Mouse (Mus musculus) lung, adult 18-20 months (tissue): ENCODE data around the gene Wdr90.
"Not testable (repeated sequence)": the region's sequence is repeated elsewhere in the genome, so short reads cannot be mapped to it uniquely, and the experiment has no call there.

Experiments
- DNase-seq, 2 experiments: peaks; one replicate each; pipeline ENCODE4 v3.0.0; 2022; ENCODE audit warnings: mixed read lengths in 2 of 2

Wdr90 gene

DNA sequence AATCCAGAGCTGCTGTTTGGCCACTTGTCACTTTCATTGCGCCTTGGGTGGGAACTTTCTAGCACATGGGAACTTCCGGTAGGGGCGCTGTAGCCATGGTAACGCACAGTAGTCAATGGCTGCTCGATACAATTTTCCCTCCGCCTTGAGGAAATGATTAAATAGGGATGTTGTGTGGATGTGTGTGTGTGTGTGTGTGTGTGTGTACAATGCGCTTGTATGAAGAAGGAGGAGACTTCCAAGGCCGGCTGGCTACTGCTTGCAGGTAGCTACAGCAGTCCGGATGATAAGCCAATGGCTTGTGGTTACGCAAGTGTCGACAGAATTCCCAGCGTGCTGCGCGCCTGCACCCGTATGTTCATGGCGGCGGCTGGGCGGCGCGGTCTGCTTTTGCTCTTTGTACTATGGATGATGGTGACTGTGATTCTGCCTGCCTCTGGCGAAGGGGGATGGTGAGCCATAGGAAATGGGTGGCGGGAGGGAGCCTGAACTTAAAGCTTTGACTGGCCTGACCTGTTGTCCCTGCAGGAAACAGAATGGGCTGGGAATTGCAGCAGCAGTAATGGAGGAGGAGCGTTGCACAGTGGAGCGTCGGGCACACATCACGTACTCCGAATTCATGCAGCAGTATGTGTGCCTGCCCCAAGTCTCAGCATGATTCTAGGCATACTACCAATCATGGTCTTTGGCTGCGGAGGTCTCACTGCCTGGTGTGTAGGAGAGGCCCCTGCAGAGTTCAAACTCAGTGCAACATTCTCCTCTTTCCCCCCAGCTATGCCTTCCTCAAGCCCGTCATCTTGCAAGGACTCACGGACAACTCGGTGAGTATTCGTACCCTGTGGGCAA is 32.4 kb downstream of the Wdr90 start, which contains the start of gene Jmjd8:
TSS of gene Jmjd8 (plus strand) at position 156 of the 846 bp plus-strand sequence.
- DNase-seq, result peak; percentile 73 to 75

DNA sequence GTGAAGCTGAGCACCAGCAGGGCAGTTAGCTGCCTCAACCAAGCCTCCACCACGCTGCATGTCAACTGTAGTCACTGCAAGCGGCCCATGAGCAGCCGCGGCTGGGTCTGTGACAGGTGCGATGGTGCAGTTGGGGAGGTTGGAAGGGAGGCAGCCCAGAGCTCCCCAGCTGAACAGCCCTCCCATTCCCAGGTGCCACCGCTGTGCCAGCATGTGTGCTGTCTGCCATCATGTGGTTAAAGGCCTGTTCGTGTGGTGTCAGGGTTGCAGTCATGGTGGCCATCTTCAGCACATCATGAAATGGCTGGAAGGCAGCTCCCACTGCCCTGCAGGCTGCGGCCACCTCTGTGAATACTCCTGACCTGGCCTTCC is 33.1 kb downstream of the Wdr90 start:
- DNase-seq, result no peak

DNA sequence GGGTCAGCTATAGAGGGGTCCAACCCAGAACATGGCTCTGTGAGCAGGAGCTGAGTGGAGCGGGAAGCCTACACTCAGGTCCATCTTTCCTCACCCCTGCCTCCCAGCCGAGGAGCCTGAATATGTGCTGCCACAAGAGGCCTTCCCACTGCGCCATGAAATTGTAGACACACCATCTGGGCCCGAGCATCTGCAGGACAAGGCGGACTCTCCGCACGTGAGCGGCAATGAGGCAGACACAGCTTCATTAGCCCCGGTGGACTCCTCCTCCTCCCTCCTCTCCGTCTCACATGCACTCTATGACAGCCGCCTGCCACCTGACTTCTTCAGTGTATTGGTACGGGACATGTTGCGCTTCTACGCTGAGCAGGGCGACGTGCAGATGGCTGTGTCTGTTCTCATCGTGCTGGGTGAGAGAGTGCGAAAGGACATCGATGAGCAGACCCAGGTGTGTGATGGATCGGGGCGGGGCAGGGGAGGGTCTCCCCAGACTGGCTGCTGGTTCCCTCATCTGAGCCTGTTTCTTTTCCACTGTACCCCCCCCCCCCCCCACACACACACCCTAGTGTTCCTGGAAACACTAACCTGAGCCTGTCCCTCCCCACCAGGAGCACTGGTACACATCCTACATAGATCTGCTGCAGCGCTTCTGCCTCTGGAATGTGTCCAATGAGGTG is 33.6 kb downstream of the Wdr90 start:
- DNase-seq, result no peak

DNA sequence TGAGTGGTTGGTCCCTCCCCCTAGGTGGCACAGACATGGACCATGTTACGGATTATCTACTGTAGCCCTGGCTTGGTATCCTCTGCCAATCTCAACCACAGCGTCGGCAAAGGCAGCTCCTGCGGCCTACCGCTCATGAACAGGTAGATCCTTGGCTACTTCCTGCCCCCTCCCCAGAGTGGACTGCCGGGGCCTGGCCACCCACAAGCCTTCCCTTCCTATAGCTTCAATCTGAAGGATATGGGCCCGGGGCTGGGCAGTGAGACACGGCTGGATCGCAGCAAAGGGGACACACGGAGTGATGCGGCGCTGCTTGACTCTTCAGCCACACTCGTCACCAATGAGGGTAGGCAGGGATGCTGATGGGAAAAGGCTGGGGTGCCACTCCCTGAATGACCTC is 34.3 kb downstream of the Wdr90 start:
- DNase-seq, result no peak

- no peak for DNase-seq
Observed at GRCm38 (mm10) chr17:25825984-25826570, 35.2 kb downstream of the Wdr90 start.

GRCm38 (mm10) chr17:25825311-25825710 is 36.0 kb downstream of the Wdr90 start:
- no peak for DNase-seq

GRCm38 (mm10) chr17:25824362-25825142 is 36.7 kb downstream of the Wdr90 start:
- no peak for DNase-seq

DNA sequence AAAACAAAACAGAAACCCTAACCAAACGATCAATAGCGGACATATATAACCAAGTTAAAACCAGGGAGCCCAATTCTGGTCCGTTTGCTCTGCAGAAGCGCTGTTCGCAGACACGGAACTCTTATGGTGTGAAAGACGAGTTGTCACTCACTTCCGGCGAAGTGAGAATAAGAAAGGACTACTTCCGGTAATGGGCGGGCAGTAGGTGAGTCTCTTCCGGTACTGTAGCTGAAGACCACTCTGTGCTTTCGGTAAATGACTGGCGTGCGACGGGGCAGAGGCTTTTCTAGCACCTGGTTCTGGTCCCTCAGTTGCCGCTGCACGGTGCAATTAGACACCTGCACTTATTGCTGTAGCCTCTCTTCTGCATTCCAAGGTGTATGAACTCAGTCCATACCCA is 37.8 kb downstream of the Wdr90 start, which contains the start of gene Wdr24:
TSS of gene Wdr24 (plus strand) at position 176 of the 400 bp plus-strand sequence.
- peak; percentile 76 to 83 for DNase-seq

DNA sequence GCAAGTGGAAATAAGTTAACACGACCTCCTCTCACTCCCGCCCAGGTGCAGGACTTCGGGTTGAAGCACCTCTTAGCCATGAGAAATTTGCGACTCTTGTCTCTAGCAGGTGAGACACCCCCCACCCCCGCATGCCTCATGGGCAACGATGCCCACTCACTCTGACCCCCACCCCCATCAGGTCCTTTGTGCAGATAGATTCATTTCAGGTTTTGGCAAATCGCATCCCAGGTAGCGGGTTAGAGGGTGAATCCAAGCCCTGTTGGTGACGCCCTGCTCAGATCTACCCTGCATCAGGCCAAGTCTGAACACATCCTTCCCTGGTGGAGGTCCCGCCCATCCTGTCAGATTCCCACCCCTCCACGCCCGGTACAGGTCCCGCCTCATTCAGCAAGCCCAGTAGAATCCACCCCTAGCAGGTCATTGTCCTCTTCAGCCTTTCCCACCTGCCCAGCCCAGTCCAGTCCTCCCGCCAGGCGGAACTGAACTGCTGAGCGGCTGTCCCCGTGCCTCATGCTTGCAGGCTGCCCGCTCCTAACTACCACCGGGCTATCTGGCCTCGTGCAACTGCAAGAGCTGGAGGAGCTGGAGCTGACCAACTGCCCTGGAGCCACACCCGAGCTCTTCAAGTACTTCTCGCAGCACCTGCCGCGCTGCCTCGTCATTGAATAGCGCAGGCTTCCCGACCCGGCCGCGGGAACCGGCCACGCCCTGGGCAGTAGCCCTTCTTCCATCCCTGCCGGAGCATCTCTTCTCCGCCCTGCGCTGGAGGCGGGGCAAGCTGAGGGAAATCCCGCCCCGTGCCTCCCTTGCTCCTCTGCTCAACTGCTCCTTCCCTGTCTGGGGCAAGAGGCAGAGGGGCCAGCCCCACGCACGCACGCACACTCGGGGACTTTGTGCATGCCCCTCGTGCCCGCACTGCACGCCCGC is 42.2 kb downstream of the Wdr90 start:
- DNase-seq, result no peak

DNA sequence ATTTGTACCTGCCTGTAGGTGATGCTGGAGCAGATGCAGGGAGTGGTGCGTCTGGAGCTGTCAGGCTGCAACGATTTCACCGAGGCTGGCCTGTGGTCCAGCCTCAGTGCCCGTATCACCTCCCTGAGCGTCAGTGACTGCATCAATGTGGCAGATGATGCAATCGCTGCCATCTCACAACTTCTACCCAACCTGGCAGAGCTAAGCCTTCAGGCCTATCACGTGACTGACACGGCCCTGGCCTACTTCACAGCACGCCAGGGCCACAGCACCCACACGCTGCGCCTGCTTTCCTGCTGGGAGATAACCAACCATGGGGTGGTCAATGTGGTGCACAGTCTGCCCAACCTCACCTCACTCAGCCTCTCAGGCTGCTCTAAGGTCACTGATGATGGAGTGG is 43.6 kb downstream of the Wdr90 start:
- DNase-seq, result no peak

- DNase-seq, result peak; percentile 63 to 73
Observed at GRCm38 (mm10) chr17:25813471-25813870, 47.8 kb downstream of the Wdr90 start.

GRCm38 (mm10) chr17:25810890-25811289 is 50.4 kb downstream of the Wdr90 start:
- no peak for DNase-seq

DNA sequence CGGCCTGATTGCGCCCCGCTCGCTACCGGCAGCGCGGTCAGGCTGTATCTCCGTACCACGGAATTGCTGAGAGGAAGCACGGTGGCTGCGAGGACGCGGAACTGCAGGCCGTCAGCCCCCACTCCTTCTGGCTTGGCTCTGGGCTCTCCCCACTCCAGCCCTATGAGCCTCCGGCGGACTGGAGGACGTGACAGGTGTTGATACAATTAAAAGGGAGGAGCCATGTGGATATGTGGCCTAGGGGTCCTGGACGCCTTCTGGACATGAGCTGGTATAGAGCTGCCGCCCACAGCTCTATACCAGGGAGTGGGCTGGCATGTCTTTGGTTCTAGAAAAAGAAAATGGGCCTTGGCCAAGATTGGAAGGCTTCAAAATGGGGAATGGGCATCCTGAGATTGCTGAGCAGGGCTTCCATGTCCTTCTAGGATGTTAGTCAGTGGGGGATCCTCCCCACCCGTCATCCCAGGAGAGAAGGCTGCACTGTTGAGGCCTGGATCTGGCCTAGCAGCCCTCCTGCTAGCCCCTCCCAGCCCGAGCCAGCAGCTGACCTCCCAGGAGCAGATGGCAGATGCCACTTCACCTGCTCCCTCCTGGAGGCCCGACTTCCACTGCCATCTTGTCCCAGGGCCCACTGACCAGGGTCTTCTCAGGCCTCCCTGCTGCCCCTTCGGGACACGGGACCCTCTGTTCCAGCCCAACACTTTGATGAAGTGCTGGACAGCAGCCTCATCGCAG is 51.5 kb downstream of the Wdr90 start:
- no peak for DNase-seq

DNA sequence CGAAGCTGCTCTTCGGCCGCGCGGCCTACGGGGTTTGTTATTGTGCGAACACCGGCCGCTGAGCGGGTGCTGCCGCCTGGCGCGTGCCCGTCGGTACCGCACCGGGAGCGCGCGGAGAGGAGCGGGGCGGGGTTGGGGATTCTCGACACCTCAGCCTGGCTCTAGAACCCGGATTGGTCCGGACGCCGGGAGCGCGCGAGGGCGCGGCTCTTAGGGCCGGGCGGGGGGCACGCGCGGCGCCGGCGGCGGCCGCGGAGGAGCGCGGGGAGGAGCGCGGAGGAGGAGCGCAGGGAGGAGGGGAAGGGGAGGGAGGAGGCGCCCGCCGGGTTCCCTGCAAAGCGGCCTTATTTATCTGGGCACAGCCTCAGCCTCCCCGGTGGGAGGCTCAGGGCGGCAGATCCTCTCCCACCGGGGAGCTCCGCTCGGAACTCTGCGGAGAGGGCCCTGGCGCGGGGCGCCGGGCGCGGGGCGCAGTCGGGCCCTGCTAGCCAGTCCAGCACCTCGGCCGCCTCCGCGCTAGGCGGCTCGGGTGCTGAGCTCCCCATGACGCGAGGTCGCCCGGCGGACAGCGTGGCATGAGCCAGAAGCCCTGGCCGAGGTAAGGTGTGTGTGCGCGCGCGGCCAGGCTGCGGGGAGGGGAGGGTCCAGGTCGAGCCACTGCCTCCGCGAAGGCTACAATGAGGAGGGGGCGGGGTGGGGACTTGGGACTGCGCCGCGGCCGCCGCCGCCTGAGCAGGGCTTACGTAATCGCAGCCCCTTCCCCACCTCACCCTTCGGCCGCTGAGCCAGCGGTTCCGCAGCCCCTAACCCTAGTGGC is 52.3 kb downstream of the Wdr90 start, which contains the start of gene Fbxl16:
TSS of gene Fbxl16 (plus strand) at position 297 of the 817 bp plus-strand sequence.
- DNase-seq, result peak; percentile 74 to 77

DNA sequence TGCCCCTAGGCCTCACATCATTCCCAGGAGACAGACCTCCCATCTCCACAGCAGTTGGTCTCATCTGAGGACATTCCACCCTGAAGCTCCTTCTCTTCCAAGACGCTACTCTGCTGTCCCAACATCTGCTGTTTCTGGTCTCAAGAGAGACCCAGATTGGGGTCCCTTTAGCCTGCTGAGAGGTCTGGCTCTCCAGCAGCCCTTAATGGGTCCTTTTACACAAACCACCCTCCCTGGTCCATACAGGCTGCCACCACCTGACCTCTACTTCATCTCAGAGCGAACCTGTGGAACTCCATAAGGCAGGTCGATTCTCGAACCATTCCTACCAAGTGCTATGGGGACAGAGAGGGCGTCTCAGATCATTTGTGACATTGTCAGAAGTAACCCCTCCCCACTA is 53.3 kb downstream of the Wdr90 start:
- DNase-seq, result no peak

DNA sequence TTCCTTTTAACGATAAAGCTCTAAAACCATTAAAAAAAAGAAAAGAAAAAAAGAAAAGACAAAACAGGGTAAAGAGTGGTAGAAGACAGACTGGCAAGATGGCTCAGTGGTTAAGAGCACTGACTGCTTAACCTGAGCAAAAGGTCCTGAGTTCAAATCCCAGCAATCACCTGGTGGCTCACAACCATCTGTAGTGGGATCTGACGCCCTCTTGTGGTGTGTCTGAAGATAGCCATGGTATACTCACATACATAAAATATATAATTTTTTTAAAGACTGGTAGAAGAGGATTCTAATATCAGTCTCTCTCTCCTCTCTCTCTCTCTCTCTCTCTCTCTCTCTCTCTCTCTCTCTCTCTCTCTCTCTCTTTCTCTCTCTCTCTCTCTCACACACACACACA is 53.8 kb downstream of the Wdr90 start:
- not testable (repeated sequence) for DNase-seq

GRCm38 (mm10) chr17:25806507-25806906 is 54.8 kb downstream of the Wdr90 start:
- DNase-seq, result no peak

- DNase-seq, result no peak
Observed at GRCm38 (mm10) chr17:25802825-25803517, 58.3 kb downstream of the Wdr90 start.

DNA sequence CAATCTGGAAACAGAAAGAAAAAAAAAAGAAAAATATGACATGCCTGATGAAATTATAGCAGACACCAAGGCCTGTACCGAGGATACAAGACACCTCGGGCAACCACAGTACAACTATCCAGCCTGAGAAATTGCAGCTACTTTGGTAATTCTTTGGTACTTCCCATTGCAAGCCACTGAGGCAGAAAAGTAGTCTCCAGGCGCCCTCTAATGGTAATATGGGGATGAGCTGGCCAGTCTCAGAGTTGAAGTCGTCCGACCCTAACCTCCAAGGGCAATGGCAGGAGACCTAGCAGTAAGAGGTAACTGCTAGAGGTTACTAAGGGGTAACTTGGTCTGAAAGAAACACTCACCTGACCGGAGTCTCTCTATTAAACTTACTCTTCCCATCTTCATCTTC is 60.3 kb downstream of the Wdr90 start:
- DNase-seq, result peak; percentile 74 to 75
